Comparison of ENCODE assay signal across 8 mouse cellular contexts in the genomic region with DNA sequence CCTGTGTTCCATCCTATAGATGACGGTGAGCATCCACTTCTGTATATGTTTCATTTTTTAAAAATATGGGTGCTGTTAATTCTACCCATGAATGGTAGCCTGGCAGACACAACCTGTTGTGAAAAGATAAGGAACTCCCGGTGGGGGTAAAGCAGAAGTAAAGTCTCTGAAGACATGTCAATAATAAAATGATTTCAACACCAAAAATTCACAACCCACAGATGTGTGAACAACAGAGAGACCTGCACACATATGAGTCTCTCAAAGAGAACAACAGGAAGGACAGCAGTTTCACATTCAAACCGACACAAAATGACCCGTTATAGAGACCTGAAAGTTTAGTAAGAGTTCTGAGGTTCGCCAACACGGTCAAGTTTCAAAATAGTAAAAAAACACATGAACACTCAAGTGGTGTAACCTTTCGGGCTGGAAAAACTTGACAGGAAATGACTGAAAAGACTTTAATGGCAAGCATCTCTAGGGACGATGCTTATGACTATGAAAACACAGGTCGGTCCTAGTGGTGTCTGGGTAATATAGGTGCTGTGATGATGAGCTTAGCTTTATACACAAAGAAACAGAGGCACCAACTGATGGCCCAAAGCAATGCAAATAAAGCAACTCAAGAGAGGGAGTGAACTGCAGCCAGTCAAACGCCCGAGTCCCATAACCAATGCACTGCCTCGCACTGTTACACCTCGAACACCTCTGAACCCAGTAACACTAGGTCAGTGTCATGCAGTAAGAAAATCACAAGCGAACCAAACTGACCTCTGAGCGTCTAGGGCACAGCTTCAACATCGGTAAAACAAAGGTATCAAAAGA. TPM values are rescaled to one million over a fixed set of nuclear protein-coding genes. Genes with fewer than 3 reads are reported as not detected.
A peak's percentile ranks its signal among the peaks of the same experiment; 100 is the strongest.
DNase-seq lines count a peak whose midpoint lies in the region; ATAC-seq and TF ChIP-seq lines count a peak whose summit lies in the region.

No protein-coding gene starts in this region.

- H3K4me3 ChIP-seq in heart, embryonic 10.5 days = peak overlapping the region; percentile 91
- peak overlapping the region; percentile 84 for H3K4me3 ChIP-seq in bone marrow macrophage, adult 2 months (ENCODE audit: insufficient read depth, low read length)
- H3K4me3 ChIP-seq in hindbrain, embryonic 13.5 days = peak overlapping the region; percentile 89
- H3K4me3 ChIP-seq in midbrain, embryonic 10.5 days = peak overlapping the region; percentile 91

- 77% methylated on average over 16 of the region's 16 CpGs for WGBS in heart, embryonic 10.5 days
- 87% methylated on average over 16 of the region's 16 CpGs for WGBS in hindbrain, embryonic 13.5 days
- 85% methylated on average over 16 of the region's 16 CpGs for WGBS in midbrain, embryonic 10.5 days

- H3K9me3 ChIP-seq in heart, embryonic 10.5 days = no peaks in the 10 kb centered on the region
- H3K9me3 ChIP-seq in hindbrain, embryonic 13.5 days = no peaks in the 10 kb centered on the region
- H3K9me3 ChIP-seq in midbrain, embryonic 10.5 days (replicated peaks) = no peaks in the 10 kb centered on the region

- H3K9ac ChIP-seq in hindbrain, embryonic 13.5 days = peak overlapping the region; percentile 90

- TF ChIP-seq CTCF in bone marrow macrophage, adult 2 months (IDR thresholded peaks at IDR 0.05; ENCODE audit: low read depth, low read length) = no peak

- no peaks in the 10 kb centered on the region for H3K27me3 ChIP-seq in heart, embryonic 10.5 days (ENCODE audit: insufficient read depth, poor library complexity, severe bottlenecking)
- H3K27me3 ChIP-seq in hindbrain, embryonic 13.5 days = no peaks in the 10 kb centered on the region
- no peaks in the 10 kb centered on the region for H3K27me3 ChIP-seq in midbrain, embryonic 10.5 days (ENCODE audit: low read depth, poor library complexity, severe bottlenecking)

- TF ChIP-seq POLR2A in bone marrow macrophage, adult 2 months (IDR thresholded peaks at IDR 0.05; ENCODE audit: borderline replicate concordance, low read depth, low read length) = no peak

- intact Hi-C loops in heart, postnatal 25 days (cut with DNase I) = no loop called here
- intact Hi-C loops in gastrocnemius, postnatal 14 days (cut with DNase I; ENCODE audit: low total_unique reads) = no loop called here

- peaks cover 15% of the 10 kb centered on the region for H3K4me1 ChIP-seq in heart, embryonic 10.5 days
- H3K4me1 ChIP-seq in bone marrow macrophage, adult 2 months (ENCODE audit: control insufficient read depth, insufficient read depth, low read length) = peaks cover 7% of the 10 kb centered on the region
- H3K4me1 ChIP-seq in hindbrain, embryonic 13.5 days (replicated peaks) = peaks cover 28% of the 10 kb centered on the region
- peaks cover 18% of the 10 kb centered on the region for H3K4me1 ChIP-seq in midbrain, embryonic 10.5 days

- H3K27ac ChIP-seq in heart, embryonic 10.5 days = no peak overlapping the region
- H3K27ac ChIP-seq in bone marrow macrophage, adult 2 months (ENCODE audit: insufficient read depth, low read depth, low read length) = no peak overlapping the region
- H3K27ac ChIP-seq in hindbrain, embryonic 13.5 days = no peak overlapping the region
- H3K27ac ChIP-seq in midbrain, embryonic 10.5 days (replicated peaks) = no peak overlapping the region

- no peak for ATAC-seq in hindbrain, embryonic 13.5 days (ENCODE audit: low FRiP score)

- H3K36me3 ChIP-seq in heart, embryonic 10.5 days = peaks cover 12% of the 10 kb centered on the region
- H3K36me3 ChIP-seq in hindbrain, embryonic 13.5 days = peaks cover 15% of the 10 kb centered on the region
- H3K36me3 ChIP-seq in midbrain, embryonic 10.5 days = peaks cover 22% of the 10 kb centered on the region

- peak overlapping the region; percentile 98 for H3K4me2 ChIP-seq in hindbrain, embryonic 13.5 days

- DNase-seq in heart, embryonic 10.5 days (ENCODE audit: low spot score) = no peak
- no peak for DNase-seq in heart, postnatal 25 days (ENCODE audit: low spot score)
- DNase-seq in midbrain, embryonic 10.5 days (ENCODE audit: low spot score) = no peak
- DNase-seq in gastrocnemius, postnatal 14 days = no peak
- no peak for DNase-seq in urinary bladder, adult 18-20 months (ENCODE audit: low spot score in 2 of 2)
- no peak for DNase-seq in adrenal gland, postnatal 25 days

RNA-seq across cellular contexts. Expression of a gene that starts 1.7 kb away (rescaled TPM):
- polyA plus RNA-seq in heart, embryonic 10.5 days (2016; fragmentation: Nextera tagmentation; extraction: Ambion mirVana) = 106 and 142 TPM in 2 replicates
- total RNA-seq in heart, postnatal 25 days (2021) = 10 to 100 TPM; 28.4 to 34.6 TPM
- 82.2 and 89.0 TPM in 2 replicates for polyA plus RNA-seq in bone marrow macrophage, adult 2 months (2012; ENCODE audit: insufficient read depth, insufficient read length, missing spikeins)
- polyA plus RNA-seq in hindbrain, embryonic 13.5 days (2015; fragmentation: Nextera tagmentation; extraction: Ambion mirVana) = 111 and 113 TPM in 2 replicates
- 169 and 182 TPM in 2 replicates for polyA plus RNA-seq in midbrain, embryonic 10.5 days (2016; fragmentation: Nextera tagmentation; extraction: Ambion mirVana)
- 10 to 100 TPM; 25.2 to 25.3 TPM for total RNA-seq in gastrocnemius, postnatal 14 days (2021)
- 94.7 and 95.8 TPM in 2 replicates for total RNA-seq in adrenal gland, postnatal 25 days (2021)

RNA-seq across cellular contexts. Expression of a gene that starts 1.7 kb away (rescaled TPM):
- polyA plus RNA-seq in heart, embryonic 10.5 days (2016; fragmentation: Nextera tagmentation; extraction: Ambion mirVana) = 10.8 and 15.7 TPM in 2 replicates
- total RNA-seq in heart, postnatal 25 days (2021) = 10 to 100 TPM; 37.2 to 38.5 TPM
- polyA plus RNA-seq in bone marrow macrophage, adult 2 months (2012; ENCODE audit: insufficient read depth, insufficient read length, missing spikeins) = 20.4 and 25.3 TPM in 2 replicates
- polyA plus RNA-seq in hindbrain, embryonic 13.5 days (2015; fragmentation: Nextera tagmentation; extraction: Ambion mirVana) = 30.9 and 32.6 TPM in 2 replicates
- 16.0 and 20.8 TPM in 2 replicates for polyA plus RNA-seq in midbrain, embryonic 10.5 days (2016; fragmentation: Nextera tagmentation; extraction: Ambion mirVana)
- 10 to 100 TPM; 15.7 to 17.4 TPM for total RNA-seq in gastrocnemius, postnatal 14 days (2021)
- 30.9 and 37.3 TPM in 2 replicates for total RNA-seq in adrenal gland, postnatal 25 days (2021)

RNA-seq across cellular contexts. Expression of a gene that starts 27.1 kb away (rescaled TPM):
- polyA plus RNA-seq in heart, embryonic 10.5 days (2016; fragmentation: Nextera tagmentation; extraction: Ambion mirVana) = 23.8 and 28.7 TPM in 2 replicates
- 10 to 100 TPM; 26.6 to 26.7 TPM for total RNA-seq in heart, postnatal 25 days (2021)
- 35.5 and 39.0 TPM in 2 replicates for polyA plus RNA-seq in bone marrow macrophage, adult 2 months (2012; ENCODE audit: insufficient read depth, insufficient read length, missing spikeins)
- 35.5 and 37.8 TPM in 2 replicates for polyA plus RNA-seq in hindbrain, embryonic 13.5 days (2015; fragmentation: Nextera tagmentation; extraction: Ambion mirVana)
- 30.9 and 33.6 TPM in 2 replicates for polyA plus RNA-seq in midbrain, embryonic 10.5 days (2016; fragmentation: Nextera tagmentation; extraction: Ambion mirVana)
- 10 to 100 TPM; 15.4 to 17.5 TPM for total RNA-seq in gastrocnemius, postnatal 14 days (2021)
- 63.0 and 66.6 TPM in 2 replicates for total RNA-seq in adrenal gland, postnatal 25 days (2021)
